Mouse (Mus musculus): ENCODE results near the gene Sostdc1. TPM values are rescaled to one million over a fixed set of nuclear protein-coding genes. Genes with fewer than 3 reads are reported as not detected.
A peak's percentile ranks its signal among the peaks of the same experiment; 100 is the strongest.

The Sostdc1 gene
- polyA plus RNA-seq, 1 experiment from 2014 or later: 64.6 TPM

GRCm38 (mm10) chr12:36316056-36316455 is 2.1 kb downstream of the Sostdc1 start:
- H3K4me1 ChIP-seq: peaks cover 21% of the 10 kb centered on the region
- H3K9me3 ChIP-seq: no peaks in the 10 kb centered on the region
- H3K9ac ChIP-seq: no peak overlapping the region
- H3K27ac ChIP-seq: no peak overlapping the region
- 19% methylated on average over 3 of the region's 3 CpGs for WGBS
- no peak for ATAC-seq (ENCODE audit: low FRiP score, low read depth)
- no peaks in the 10 kb centered on the region for H3K36me3 ChIP-seq
- H3K4me3 ChIP-seq: peak overlapping the region; percentile 55
- H3K4me2 ChIP-seq (replicated peaks): peak overlapping the region; percentile 87
- no peaks in the 10 kb centered on the region for H3K27me3 ChIP-seq

- H3K4me2 ChIP-seq (replicated peaks): peak overlapping the region; percentile 87
- no peaks in the 10 kb centered on the region for H3K36me3 ChIP-seq
- H3K27me3 ChIP-seq: no peaks in the 10 kb centered on the region
- H3K4me1 ChIP-seq: peaks cover 21% of the 10 kb centered on the region
- no peaks in the 10 kb centered on the region for H3K9me3 ChIP-seq
- peak overlapping the region; percentile 55 for H3K4me3 ChIP-seq
- H3K27ac ChIP-seq: peak overlapping the region; percentile 87
- ATAC-seq (ENCODE audit: low FRiP score, low read depth): peak; percentile 82
- WGBS: under 1% methylated on average over 30 of the region's 30 CpGs
- H3K9ac ChIP-seq: peak overlapping the region; percentile 77
These were observed 3.3 kb downstream of the Sostdc1 start for GRCm38 (mm10) chr12:36317036-36317819.

- H3K4me2 ChIP-seq (replicated peaks): peak overlapping the region; percentile 87
- peaks cover 3% of the 10 kb centered on the region; the same call in 1 of the 2 replicates for H3K9me3 ChIP-seq
- 2% methylated on average over 3 of the region's 3 CpGs for WGBS
- no peak for ATAC-seq (ENCODE audit: low FRiP score, low read depth)
- no peaks in the 10 kb centered on the region for H3K36me3 ChIP-seq
- peak overlapping the region; percentile 55 for H3K4me3 ChIP-seq
- peaks cover 21% of the 10 kb centered on the region for H3K4me1 ChIP-seq
- peak overlapping the region; percentile 87; the same call in 1 of the 2 replicates for H3K27ac ChIP-seq
- H3K27me3 ChIP-seq: no peaks in the 10 kb centered on the region
- no peak overlapping the region for H3K9ac ChIP-seq
These were observed 3.8 kb downstream of the Sostdc1 start for GRCm38 (mm10) chr12:36317820-36318135.

- H3K4me1 ChIP-seq: no peaks in the 10 kb centered on the region
- 84% methylated on average over 4 of the region's 4 CpGs for WGBS
- peaks cover 3% of the 10 kb centered on the region; the same call in 1 of the 2 replicates for H3K9me3 ChIP-seq
- H3K9ac ChIP-seq: no peak overlapping the region
- H3K4me3 ChIP-seq: no peak overlapping the region
- H3K36me3 ChIP-seq: no peaks in the 10 kb centered on the region
- H3K27me3 ChIP-seq: no peaks in the 10 kb centered on the region
- no peak overlapping the region for H3K27ac ChIP-seq
- no peak for ATAC-seq (ENCODE audit: low FRiP score, low read depth)
- H3K4me2 ChIP-seq (replicated peaks): no peak overlapping the region
These were observed 12.2 kb downstream of the Sostdc1 start for GRCm38 (mm10) chr12:36326101-36326521.

- ATAC-seq (ENCODE audit: low FRiP score, low read depth): no peak
- no peaks in the 10 kb centered on the region for H3K36me3 ChIP-seq
- H3K4me2 ChIP-seq (replicated peaks): no peak overlapping the region
- H3K9me3 ChIP-seq: no peaks in the 10 kb centered on the region
- 82% methylated on average over 1 of the region's 1 CpGs for WGBS
- no peak overlapping the region for H3K27ac ChIP-seq
- no peaks in the 10 kb centered on the region for H3K27me3 ChIP-seq
- no peak overlapping the region for H3K4me3 ChIP-seq
- no peak overlapping the region for H3K9ac ChIP-seq
- peaks cover 5% of the 10 kb centered on the region for H3K4me1 ChIP-seq
These were observed 18.7 kb downstream of the Sostdc1 start for GRCm38 (mm10) chr12:36332676-36333075.

GRCm38 (mm10) chr12:36333837-36334281 is 19.9 kb downstream of the Sostdc1 start:
- peaks cover 5% of the 10 kb centered on the region for H3K4me1 ChIP-seq
- no peak for ATAC-seq (ENCODE audit: low FRiP score, low read depth)
- H3K9me3 ChIP-seq: no peaks in the 10 kb centered on the region
- 70% methylated on average over 9 of the region's 9 CpGs for WGBS
- no peak overlapping the region for H3K9ac ChIP-seq
- H3K4me3 ChIP-seq: no peak overlapping the region
- no peaks in the 10 kb centered on the region for H3K36me3 ChIP-seq
- no peak overlapping the region for H3K4me2 ChIP-seq (replicated peaks)
- H3K27me3 ChIP-seq: no peaks in the 10 kb centered on the region
- H3K27ac ChIP-seq: no peak overlapping the region

- Histone ChIP-seq H3K27me3 (no peaks in the 10 kb centered on the region), H3K4me1 (no peaks in the 10 kb centered on the region), H3K9me3 (no peaks in the 10 kb centered on the region), H3K4me2 (replicated peaks) (no peak overlapping the region), H3K4me3 (no peak overlapping the region), H3K36me3 (no peaks in the 10 kb centered on the region), H3K27ac (no peak overlapping the region), H3K9ac (no peak overlapping the region)
- WGBS: 72% methylated on average over 4 of the region's 4 CpGs
- ATAC-seq (ENCODE audit: low FRiP score, low read depth): no peak
These were observed 30.2 kb downstream of the Sostdc1 start for GRCm38 (mm10) chr12:36344131-36344530.

- Histone ChIP-seq H3K4me1 (no peaks in the 10 kb centered on the region), H3K9me3 (no peaks in the 10 kb centered on the region), H3K4me3 (no peak overlapping the region), H3K36me3 (no peaks in the 10 kb centered on the region), H3K4me2 (replicated peaks) (no peak overlapping the region), H3K27ac (no peak overlapping the region), H3K9ac (no peak overlapping the region), H3K27me3 (no peaks in the 10 kb centered on the region)
- no peak for ATAC-seq (ENCODE audit: low FRiP score, low read depth)
- WGBS: 78% methylated on average over 3 of the region's 3 CpGs
These were observed 46.1 kb downstream of the Sostdc1 start for GRCm38 (mm10) chr12:36360064-36360463.

GRCm38 (mm10) chr12:36360693-36361092 is 46.8 kb downstream of the Sostdc1 start:
- Histone ChIP-seq H3K9ac (no peak overlapping the region), H3K27me3 (no peaks in the 10 kb centered on the region), H3K9me3 (no peaks in the 10 kb centered on the region), H3K36me3 (no peaks in the 10 kb centered on the region), H3K4me1 (no peaks in the 10 kb centered on the region), H3K27ac (no peak overlapping the region), H3K4me2 (replicated peaks) (no peak overlapping the region), H3K4me3 (no peak overlapping the region)
- ATAC-seq (ENCODE audit: low FRiP score, low read depth): no peak
- 90% methylated on average over 5 of the region's 5 CpGs for WGBS

GRCm38 (mm10) chr12:36364013-36364412 is 50.1 kb downstream of the Sostdc1 start:
- WGBS: 84% methylated on average over 4 of the region's 4 CpGs
- no peaks in the 10 kb centered on the region for H3K36me3 ChIP-seq
- no peak overlapping the region for H3K27ac ChIP-seq
- H3K27me3 ChIP-seq: no peaks in the 10 kb centered on the region
- H3K4me3 ChIP-seq: no peak overlapping the region
- H3K9me3 ChIP-seq: no peaks in the 10 kb centered on the region
- no peaks in the 10 kb centered on the region for H3K4me1 ChIP-seq
- H3K4me2 ChIP-seq (replicated peaks): no peak overlapping the region
- H3K9ac ChIP-seq: no peak overlapping the region
- ATAC-seq (ENCODE audit: low FRiP score, low read depth): no peak
